Mouse (Mus musculus) intestine, postnatal 0 days (tissue): ENCODE data around the gene Rnf180. TPM values are rescaled to one million over a fixed set of nuclear protein-coding genes. Genes with fewer than 3 reads are reported as not detected.

Experiments used
- ATAC-seq: fragments of 200-750 bp; cut with Nextera tagmentation; 2 replicates; pipeline ENCODE4 v1.8.0; 2017; ENCODE audit warnings: mild to moderate bottlenecking, moderate TSS enrichment, moderate library complexity
- H3K27ac ChIP-seq: fragments of 300-500 bp; sonication (generic); 2 replicates; pipeline ENCODE4 v1.5.1; 2014; ENCODE audit warnings: mild to moderate bottlenecking, low read depth, low read length, moderate library complexity
- H3K27me3 ChIP-seq: fragments of 300-500 bp; sonication (generic); replicated peaks from 2 replicates; pipeline ENCODE4 v1.6.1; 2014; ENCODE audit warnings: low read length, mixed read lengths; ENCODE audit not compliant: control insufficient read depth, insufficient read depth
- H3K36me3 ChIP-seq: fragments of 300-500 bp; sonication (generic); 2 replicates; pipeline ENCODE4 v1.6.1; 2014; ENCODE audit warnings: mild to moderate bottlenecking, moderate library complexity; ENCODE audit not compliant: control insufficient read depth, insufficient read depth
- H3K4me1 ChIP-seq: fragments of 300-500 bp; sonication (generic); replicated peaks from 2 replicates; pipeline ENCODE4 v1.6.1; 2014; ENCODE audit warnings: antibody characterized with exemption, low read length, mixed read lengths; ENCODE audit not compliant: control insufficient read depth, insufficient read depth
- H3K4me2 ChIP-seq: fragments of 300-500 bp; sonication (generic); replicated peaks from 2 replicates; pipeline ENCODE4 v1.6.1; 2014; ENCODE audit warnings: low read depth, mild to moderate bottlenecking, moderate library complexity
- H3K4me3 ChIP-seq: fragments of 300-500 bp; sonication (generic); 2 replicates; pipeline ENCODE4 v1.5.1; 2014; ENCODE audit warnings: low read depth, low read length
- H3K9ac ChIP-seq: fragments of 300-500 bp; sonication (generic); 2 replicates; pipeline ENCODE4 v1.6.1; 2014; ENCODE audit warnings: mild to moderate bottlenecking, low read depth, low read length
- H3K9me3 ChIP-seq: fragments of 300-500 bp; sonication (generic); 2 replicates; pipeline ENCODE4 v1.6.1; 2016; ENCODE audit warnings: mixed run types; ENCODE audit not compliant: control insufficient read depth
- CTCF ChIP-seq: sonication (generic); IDR thresholded peaks from 2 replicates; pipeline ENCODE4 v1.5.1; 2016; ENCODE audit warnings: low read depth, mild to moderate bottlenecking, control low read depth, antibody characterized with exemption, moderate library complexity
- WGBS: fragments of 180-500 bp; shearing (Covaris S2); extraction: QIAGEN DNeasy Blood & Tissue Kit; methylation state at CpG from one replicate; pipeline ENCODE4 v1.1.7; 2014; 5-methylcytosine and 5-hydroxymethylcytosine counted together
- polyA plus RNA-seq: library from polyadenylated mRNA; unstranded; fragments of >200 nt; fragmentation: Nextera tagmentation; extraction: Ambion mirVana; gene quantifications from 2 replicates; pipeline ENCODE4 v1.2.1, GENCODE M21; 2015

Rnf180 gene
- polyA plus RNA-seq, 1 experiment from 2014 or later, result 1.3 TPM

GRCm38 (mm10) chr13:105290594-105290993, 4.0 kb downstream of the Rnf180 start:
- H3K36me3 ChIP-seq, result no peaks in the 10 kb centered on the region
- H3K4me2 ChIP-seq, result no peak overlapping the region
- no peaks in the 10 kb centered on the region for H3K27me3 ChIP-seq
- no peak overlapping the region for H3K9ac ChIP-seq
- H3K4me3 ChIP-seq, result no peak overlapping the region
- no peak for ATAC-seq
- no peak overlapping the region for H3K27ac ChIP-seq
- no peaks in the 10 kb centered on the region for H3K9me3 ChIP-seq
- no peak for TF ChIP-seq CTCF
- H3K4me1 ChIP-seq, result no peaks in the 10 kb centered on the region; the same call in 1 of the 2 replicates
- 83% methylated on average over 2 of the region's 2 CpGs for WGBS

- WGBS, result 88% methylated on average over 5 of the region's 5 CpGs
- Histone ChIP-seq H3K4me2 (no peak overlapping the region), H3K4me1 (no peaks in the 10 kb centered on the region; the same call in 1 of the 2 replicates)
Measured at GRCm38 (mm10) chr13:105290021-105290420, 4.6 kb downstream of the Rnf180 start.

DNA sequence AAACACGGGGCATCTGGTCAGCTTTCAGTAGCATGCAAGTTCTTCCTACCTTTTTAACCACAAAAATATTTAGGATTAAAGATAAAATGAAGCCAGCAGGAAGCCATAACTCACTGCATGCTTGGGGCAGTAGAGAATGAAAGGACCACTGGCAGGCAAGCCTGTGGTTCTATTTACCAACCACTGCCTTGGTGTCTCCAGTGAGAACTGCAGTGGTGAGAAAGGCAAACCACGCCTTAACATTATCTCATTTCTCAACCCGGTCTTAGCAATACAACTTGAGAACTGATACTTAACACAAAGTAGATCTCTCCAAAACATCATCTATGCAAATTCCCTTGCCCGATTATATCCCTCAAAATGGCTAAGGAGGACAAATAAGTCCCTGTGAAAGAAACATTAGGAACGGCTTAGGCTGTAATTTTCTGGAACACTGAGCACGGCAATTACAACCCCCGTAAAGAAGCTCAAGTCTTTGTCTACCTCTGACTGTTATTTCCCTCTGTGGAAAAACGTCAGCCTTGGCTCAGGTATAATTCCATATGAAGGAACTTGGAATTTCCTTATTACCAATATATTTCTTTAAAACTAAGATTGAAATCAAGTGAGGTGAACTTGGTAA, 15.1 kb downstream of the Rnf180 start:
- Histone ChIP-seq H3K9me3 (no peaks in the 10 kb centered on the region), H3K4me1 (no peaks in the 10 kb centered on the region), H3K9ac (no peak overlapping the region), H3K4me3 (no peak overlapping the region), H3K36me3 (no peaks in the 10 kb centered on the region), H3K27me3 (no peaks in the 10 kb centered on the region), H3K27ac (no peak overlapping the region), H3K4me2 (no peak overlapping the region)
- TF ChIP-seq CTCF, result no peak
- no peak for ATAC-seq
- 71% methylated on average over 8 of the region's 8 CpGs for WGBS

More at GRCm38 (mm10) chr13:105290021-105290420, 4.6 kb downstream of the Rnf180 start:
- Histone ChIP-seq H3K4me3 (no peak overlapping the region), H3K9me3 (no peaks in the 10 kb centered on the region), H3K27ac (no peak overlapping the region), H3K27me3 (no peaks in the 10 kb centered on the region), H3K36me3 (no peaks in the 10 kb centered on the region), H3K9ac (no peak overlapping the region)
- ATAC-seq, result no peak
- no peak for TF ChIP-seq CTCF

GRCm38 (mm10) chr13:105270394-105271094, 24.1 kb downstream of the Rnf180 start:
- TF ChIP-seq CTCF, result no peak
- ATAC-seq, result no peak
- Histone ChIP-seq H3K4me1 (no peaks in the 10 kb centered on the region), H3K27ac (no peak overlapping the region), H3K4me2 (no peak overlapping the region), H3K9ac (no peak overlapping the region), H3K27me3 (no peaks in the 10 kb centered on the region), H3K36me3 (no peaks in the 10 kb centered on the region), H3K9me3 (no peaks in the 10 kb centered on the region), H3K4me3 (no peak overlapping the region)
- 86% methylated on average over 8 of the region's 8 CpGs for WGBS

- no peak overlapping the region for H3K4me3 ChIP-seq
- no peak overlapping the region for H3K9ac ChIP-seq
- H3K4me1 ChIP-seq, result no peaks in the 10 kb centered on the region
- no peak overlapping the region for H3K4me2 ChIP-seq
- H3K36me3 ChIP-seq, result no peaks in the 10 kb centered on the region
- no peak for TF ChIP-seq CTCF
- ATAC-seq, result no peak
- no peak overlapping the region for H3K27ac ChIP-seq
- no peaks in the 10 kb centered on the region for H3K9me3 ChIP-seq
- WGBS, result 72% methylated on average over 6 of the region's 6 CpGs
- H3K27me3 ChIP-seq, result no peaks in the 10 kb centered on the region
Measured at GRCm38 (mm10) chr13:105267464-105267863, 27.2 kb downstream of the Rnf180 start.

DNA sequence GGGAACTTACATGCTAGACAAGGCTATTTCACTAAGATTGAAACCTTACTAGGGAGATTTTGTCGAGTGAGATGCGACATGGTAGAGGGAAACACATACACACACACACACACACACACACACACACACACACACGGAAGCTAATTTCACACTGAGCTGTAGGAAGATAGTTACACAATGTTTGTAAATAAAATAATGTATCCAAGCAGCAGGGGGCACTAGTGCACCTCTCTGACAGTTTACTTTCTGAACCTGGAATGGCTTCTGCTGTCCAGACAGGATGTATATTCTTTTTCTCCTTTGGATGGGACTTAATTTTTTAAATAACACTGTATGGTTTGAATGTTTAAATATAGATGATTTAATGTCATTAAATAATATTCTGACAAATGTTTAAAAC, 27.9 kb downstream of the Rnf180 start:
- H3K4me1 ChIP-seq, result no peaks in the 10 kb centered on the region
- no peak overlapping the region for H3K4me2 ChIP-seq
- H3K36me3 ChIP-seq, result no peaks in the 10 kb centered on the region
- H3K9me3 ChIP-seq, result no peaks in the 10 kb centered on the region
- TF ChIP-seq CTCF, result peak; percentile 82
- ATAC-seq, result 0 out of 2 replicates have a peak, but pooled peaks have one; percentile 25
- WGBS, result 39% methylated on average over 3 of the region's 3 CpGs
- no peak overlapping the region for H3K27ac ChIP-seq
- no peaks in the 10 kb centered on the region for H3K27me3 ChIP-seq
- H3K4me3 ChIP-seq, result no peak overlapping the region
- no peak overlapping the region for H3K9ac ChIP-seq
